Mouse (Mus musculus) liver, embryonic 14.5 days (tissue): ENCODE measurements around the gene Mras.

Experiments used
- CTCF ChIP-seq: IDR thresholded peaks from 2 replicates; pipeline ENCODE4 v1.5.1; 2016; ENCODE audit warnings: antibody characterized with exemption, low read depth, control low read depth
- EP300 ChIP-seq: IDR thresholded peaks from 2 replicates; pipeline ENCODE4 v1.6.1; 2016; ENCODE audit warnings: antibody characterized with exemption, low read depth

DNA sequence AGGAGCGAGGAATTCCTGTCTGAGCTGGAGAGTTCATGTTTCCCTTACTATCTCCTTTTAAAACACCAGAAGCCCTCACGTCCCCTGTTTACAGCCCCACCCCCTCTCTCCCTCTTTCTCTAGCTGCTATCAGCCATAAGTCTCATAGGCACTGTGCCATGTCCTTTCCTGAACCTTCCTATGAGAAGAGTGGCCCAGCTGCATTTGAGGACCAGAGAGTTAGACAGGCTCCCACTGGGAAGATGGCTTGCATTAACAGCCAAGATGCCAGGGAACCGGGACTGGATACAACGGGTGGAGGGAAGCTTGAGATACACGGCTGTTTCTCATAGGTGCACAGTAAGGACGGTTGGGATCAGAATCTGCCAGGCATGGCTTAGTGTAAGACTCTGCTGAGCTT lies 27.7 kb upstream of the Mras start:
- TF ChIP-seq CTCF (no peak), EP300 (no peak)
